ENCODE assay signal across 11 mouse cellular contexts in the genomic region with DNA sequence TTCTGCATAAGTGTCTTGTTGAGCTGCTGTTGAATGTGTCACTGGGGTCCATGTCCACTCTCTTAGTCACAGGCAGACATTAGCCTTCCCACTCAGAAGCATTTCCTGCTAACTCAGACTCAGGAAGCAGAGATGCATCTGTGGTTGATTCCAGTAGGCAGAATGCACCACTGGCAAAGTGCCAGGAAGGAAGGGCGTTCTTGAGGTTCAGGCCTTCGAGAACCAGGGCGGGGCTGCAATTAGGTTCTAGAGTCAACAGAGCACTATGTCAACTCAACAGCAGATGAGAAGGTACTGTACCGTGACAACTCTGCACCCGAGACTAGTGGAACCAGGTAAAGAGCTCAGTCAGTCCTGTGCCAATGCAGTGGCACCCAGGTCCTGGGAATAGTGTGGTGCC.
DNase-seq lines count a peak whose midpoint lies in the region; ATAC-seq and TF ChIP-seq lines count a peak whose summit lies in the region.
"Had no signal": no experiment of that assay in that cellular context is flagged by ENCODE, and none has a peak within 500 bp of the region (broad histone marks: within the 10 kb centered on the region; RNA-seq: fewer than 3 reads in every experiment).

No protein-coding gene starts in this region.

- 0 out of 2 replicates have a peak, but pooled peaks have one; percentile 53 for ATAC-seq in monocyte, adult 5-6 weeks (replicated peaks; ENCODE audit: insufficient number of reproducible peaks, low FRiP score, low TSS enrichment, poor library complexity, severe bottlenecking)

- no peaks in the 10 kb centered on the region for H3K4me1 ChIP-seq in lung, adult 2 months (ENCODE audit: control insufficient read depth, insufficient read depth, low read length)
- H3K4me1 ChIP-seq: embryonic facial prominence, embryonic 12.5 days; heart, embryonic 13.5 days had no signal

- TF ChIP-seq CTCF in lung, adult 2 months (IDR thresholded peaks at IDR 0.05; ENCODE audit: insufficient read depth, low read length), result no peak

- 35% methylated on average over 5 of the region's 5 CpGs for WGBS in lung, adult 2 months

- peak; percentile 12 for DNase-seq in adrenal gland, postnatal 10 days
- DNase-seq in adrenal gland, adult 2 months, result no peak
- peak; percentile 6 to 19 for DNase-seq in lung, adult 18-20 months
- no peak for DNase-seq in lung, adult 2 months
- peak; percentile 29 to 60 for DNase-seq in kidney, postnatal 36 days
- DNase-seq in right cerebral cortex, adult 2 months (ENCODE audit: low spot score in 2 of 2), result no peak
- DNase-seq in gastrocnemius, postnatal 4 days (ENCODE audit: low spot score in 2 of 2), result no peak
- DNase-seq: retina, postnatal 1 day had no signal

- TF ChIP-seq POLR2A in lung, adult 2 months (IDR thresholded peaks at IDR 0.05; ENCODE audit: borderline replicate concordance, extremely low read depth, low read depth, low read length), result no peak

- no peak overlapping the region for H3K4me3 ChIP-seq in lung, adult 2 months (replicated peaks; ENCODE audit: extremely low read depth, low read depth, low read length)
- H3K4me3 ChIP-seq: embryonic facial prominence, embryonic 12.5 days; heart, embryonic 13.5 days had no signal

Comparison
In these comparisons a context has a peak if more than half of its experiments do, and no peak if none do; other contexts are left out.
1. DNase-seq: peak in adrenal gland, postnatal 10 days (single experiment), lung, adult 18-20 months (2 of 2) and kidney, postnatal 36 days (2 of 2); none in adrenal gland, adult 2 months (single experiment), lung, adult 2 months (single experiment), right cerebral cortex, adult 2 months (0 of 2) and gastrocnemius, postnatal 4 days (0 of 2).